Comparison of ENCODE assay signal across 9 mouse cellular contexts in genomic region chr8:11077138-11077537, GRCm38 (mm10).
DNase-seq lines count a peak whose midpoint lies in the region; ATAC-seq and TF ChIP-seq lines count a peak whose summit lies in the region.
"Had no signal": no experiment of that assay in that cellular context is flagged by ENCODE, and none has a peak within 500 bp of the region (broad histone marks: within the 10 kb centered on the region; RNA-seq: fewer than 3 reads in every experiment).

No protein-coding gene starts in this region.

- WGBS in hindbrain, postnatal 0 days: 58% methylated on average over 9 of the region's 9 CpGs
- 94% methylated on average over 9 of the region's 9 CpGs for WGBS in hindbrain, embryonic 11.5 days
- 27% methylated on average over 9 of the region's 9 CpGs for WGBS in stomach, embryonic 14.5 days
- 83% methylated on average over 9 of the region's 9 CpGs for WGBS in midbrain, embryonic 13.5 days

- no peak overlapping the region for H3K4me3 ChIP-seq in hindbrain, postnatal 0 days (ENCODE audit: low read length)
- no peak overlapping the region for H3K4me3 ChIP-seq in hindbrain, embryonic 11.5 days (ENCODE audit: low read depth, low read length)
- H3K4me3 ChIP-seq in embryonic fibroblast, embryonic 13.5 days (ENCODE audit: insufficient read depth, low read length): peak overlapping the region; percentile 3; the same call in 1 of the 2 replicates
- no peak overlapping the region for H3K4me3 ChIP-seq in stomach, embryonic 14.5 days (ENCODE audit: low read depth, low read length)
- H3K4me3 ChIP-seq in midbrain, embryonic 13.5 days (replicated peaks): no peak overlapping the region

- H3K4me1 ChIP-seq in hindbrain, postnatal 0 days (ENCODE audit: insufficient read depth, low read length): no peaks in the 10 kb centered on the region
- H3K4me1 ChIP-seq in hindbrain, embryonic 11.5 days (replicated peaks; ENCODE audit: control insufficient read depth, insufficient read depth, low read length): no peaks in the 10 kb centered on the region
- H3K4me1 ChIP-seq in embryonic fibroblast, embryonic 13.5 days (ENCODE audit: control insufficient read depth, insufficient read depth, low read length): 0 out of 2 replicates have a peak, but pooled peaks cover 2% of the 10 kb centered on the region
- peaks cover 33% of the 10 kb centered on the region for H3K4me1 ChIP-seq in stomach, embryonic 14.5 days (ENCODE audit: control insufficient read depth, insufficient read depth, low read length)
- 0 out of 2 replicates have a peak, but pooled peaks cover 9% of the 10 kb centered on the region for H3K4me1 ChIP-seq in midbrain, embryonic 13.5 days (replicated peaks)

- no peak for ATAC-seq in hindbrain, postnatal 0 days
- no peak for ATAC-seq in hindbrain, embryonic 11.5 days (ENCODE audit: low FRiP score)
- ATAC-seq in stomach, embryonic 14.5 days (ENCODE audit: insufficient number of reproducible peaks, insufficient read depth, low FRiP score, low read depth): peak; percentile 49; the same call in 1 of the 2 replicates
- ATAC-seq in midbrain, embryonic 13.5 days: no peak

- no peaks in the 10 kb centered on the region for H3K27me3 ChIP-seq in hindbrain, postnatal 0 days (ENCODE audit: insufficient read depth, low read length)
- H3K27me3 ChIP-seq in hindbrain, embryonic 11.5 days (ENCODE audit: control insufficient read depth, insufficient read depth, low read length): no peaks in the 10 kb centered on the region
- H3K27me3 ChIP-seq in stomach, embryonic 14.5 days (ENCODE audit: control insufficient read depth, insufficient read depth, low read length): no peaks in the 10 kb centered on the region
- no peaks in the 10 kb centered on the region for H3K27me3 ChIP-seq in midbrain, embryonic 13.5 days

- TF ChIP-seq CTCF in hindbrain, postnatal 0 days (IDR thresholded peaks at IDR 0.05; ENCODE audit: low read depth): no peak
- no peak for TF ChIP-seq CTCF in embryonic fibroblast, embryonic 13.5 days (IDR thresholded peaks at IDR 0.05; ENCODE audit: borderline replicate concordance, insufficient read depth, low read length)

- no peaks in the 10 kb centered on the region for H3K9me3 ChIP-seq in hindbrain, postnatal 0 days (ENCODE audit: low read length)
- H3K9me3 ChIP-seq in hindbrain, embryonic 11.5 days (ENCODE audit: control insufficient read depth, low read length): no peaks in the 10 kb centered on the region
- no peaks in the 10 kb centered on the region for H3K9me3 ChIP-seq in stomach, embryonic 14.5 days (ENCODE audit: control insufficient read depth, low read depth, low read length)
- no peaks in the 10 kb centered on the region for H3K9me3 ChIP-seq in midbrain, embryonic 13.5 days

- H3K27ac ChIP-seq in hindbrain, postnatal 0 days: no peak overlapping the region
- H3K27ac ChIP-seq in hindbrain, embryonic 11.5 days (ENCODE audit: low read depth, low read length): no peak overlapping the region
- H3K27ac ChIP-seq in embryonic fibroblast, embryonic 13.5 days (ENCODE audit: insufficient read depth, low read length): no peak overlapping the region
- H3K27ac ChIP-seq in stomach, embryonic 14.5 days (ENCODE audit: low read length): peak overlapping the region; percentile 48; the same call in 1 of the 2 replicates
- H3K27ac ChIP-seq in midbrain, embryonic 13.5 days: no peak overlapping the region
- H3K27ac ChIP-seq: macrophage had no signal

- peak; percentile 36 for DNase-seq in hindbrain, postnatal 0 days (ENCODE audit: low spot score)
- no peak for DNase-seq in hindbrain, embryonic 11.5 days (ENCODE audit: low spot score)
- peak; percentile 45 to 57 for DNase-seq in right cerebral cortex, postnatal 10 days (ENCODE audit: low spot score in 2 of 2)
- DNase-seq in right cerebral cortex, postnatal 25 days: no peak
- DNase-seq: thymus, adult 18-20 months had no signal

- H3K9ac ChIP-seq in hindbrain, postnatal 0 days (replicated peaks; ENCODE audit: low read length): no peak overlapping the region
- H3K9ac ChIP-seq in hindbrain, embryonic 11.5 days (ENCODE audit: low read depth, low read length): no peak overlapping the region
- no peak overlapping the region for H3K9ac ChIP-seq in stomach, embryonic 14.5 days (replicated peaks; ENCODE audit: low read depth, low read length)
- H3K9ac ChIP-seq in midbrain, embryonic 13.5 days (replicated peaks): no peak overlapping the region

- no peaks in the 10 kb centered on the region for H3K36me3 ChIP-seq in hindbrain, postnatal 0 days (ENCODE audit: insufficient read depth, low read length)
- H3K36me3 ChIP-seq in hindbrain, embryonic 11.5 days (ENCODE audit: control insufficient read depth, insufficient read depth, low read length): no peaks in the 10 kb centered on the region
- H3K36me3 ChIP-seq in stomach, embryonic 14.5 days (ENCODE audit: control insufficient read depth, insufficient read depth, low read length): no peaks in the 10 kb centered on the region
- H3K36me3 ChIP-seq in midbrain, embryonic 13.5 days: no peaks in the 10 kb centered on the region

- H3K4me2 ChIP-seq in hindbrain, postnatal 0 days (ENCODE audit: low read depth, low read length): peak overlapping the region; percentile 19; the same call in 1 of the 2 replicates
- H3K4me2 ChIP-seq in hindbrain, embryonic 11.5 days (replicated peaks; ENCODE audit: low read depth, low read length): no peak overlapping the region
- H3K4me2 ChIP-seq in stomach, embryonic 14.5 days (replicated peaks; ENCODE audit: low read depth, low read length): peak overlapping the region; percentile 27
- no peak overlapping the region for H3K4me2 ChIP-seq in midbrain, embryonic 13.5 days (replicated peaks)

- TF ChIP-seq POLR2A in embryonic fibroblast, embryonic 13.5 days (IDR thresholded peaks at IDR 0.05; ENCODE audit: low read depth, low read length): no peak

Comparison
In these comparisons a context has a peak if more than half of its experiments do, and no peak if none do; other contexts are left out.
1. DNase-seq: peak in hindbrain, postnatal 0 days (single experiment) and right cerebral cortex, postnatal 10 days (2 of 2); none in hindbrain, embryonic 11.5 days (single experiment) and right cerebral cortex, postnatal 25 days (single experiment).
2. H3K4me2 ChIP-seq: peak in hindbrain, postnatal 0 days (single experiment) and stomach, embryonic 14.5 days (single experiment); none in hindbrain, embryonic 11.5 days (single experiment) and midbrain, embryonic 13.5 days (single experiment).